Mouse (Mus musculus) CH12.LX (cell line): ENCODE measurements around the gene Slc30a6. TPM values are rescaled to one million over a fixed set of nuclear protein-coding genes. Genes with fewer than 3 reads are reported as not detected.

Experiments
- DNase-seq: peaks from one replicate; pipeline ENCODE4 v3.0.0-alpha.2; 2013; ENCODE audit errors: extremely low read depth
- H3K27ac ChIP-seq: 2 replicates; pipeline ENCODE4 v1.5.1; 2012; ENCODE audit warnings: low read depth, mild to moderate bottlenecking, control low read depth, moderate library complexity; ENCODE audit not compliant: insufficient read depth
- H3K27me3 ChIP-seq: replicated peaks from 2 replicates; pipeline ENCODE3; 2012; ENCODE audit warnings: inconsistent platforms
- H3K36me3 ChIP-seq, 2 experiments: replicated peaks in 1 of 2; 2 replicates each; pipeline versions ENCODE3 to v1.6.1; 2012; ENCODE audit warnings: inconsistent platforms in 1 of 2, low read length in 1 of 2, mild to moderate bottlenecking in 1 of 2, mixed read lengths in 1 of 2, moderate library complexity in 1 of 2; ENCODE audit not compliant: control insufficient read depth in 1 of 2, insufficient read depth in 1 of 2
- H3K4me1 ChIP-seq, 2 experiments: 2 replicates each; pipeline ENCODE4 v1.6.1; 2012; ENCODE audit warnings: inconsistent platforms in 1 of 2, moderate library complexity in 1 of 2; ENCODE audit not compliant: insufficient read depth in 2 of 2, control insufficient read depth in 1 of 2
- H3K4me2 ChIP-seq: 2 replicates; pipeline ENCODE4 v1.6.1; 2012; ENCODE audit warnings: low read depth, mild to moderate bottlenecking, control low read depth; ENCODE audit not compliant: poor library complexity, insufficient read depth, severe bottlenecking
- H3K4me3 ChIP-seq, 3 experiments: fragments of 150-350 bp in 1 of 3; sonication (generic) in 1 of 3; replicated peaks in 1 of 3; 2 replicates each; pipeline versions ENCODE3 to v1.5.1; 2011 to 2012; ENCODE audit warnings: low read depth in 2 of 3, low read length in 2 of 3, mild to moderate bottlenecking in 2 of 3, moderate library complexity in 2 of 3, control low read depth in 1 of 3, improper control_type of control experiment in 1 of 3, inconsistent platforms in 1 of 3, mixed read lengths in 1 of 3; ENCODE audit not compliant: poor library complexity in 1 of 3
- H3K79me2 ChIP-seq: replicated peaks from 2 replicates; pipeline ENCODE4 v1.6.1; 2012; ENCODE audit warnings: mild to moderate bottlenecking, moderate library complexity; ENCODE audit not compliant: control insufficient read depth, poor library complexity, insufficient read depth, severe bottlenecking; ENCODE audit errors: extremely low read depth
- H3K9ac ChIP-seq: 2 replicates; pipeline ENCODE4 v1.6.1; 2012; ENCODE audit warnings: low read depth, mild to moderate bottlenecking, control low read depth, moderate library complexity; ENCODE audit not compliant: insufficient read depth
- H3K9me3 ChIP-seq: replicated peaks from 2 replicates; pipeline ENCODE3; 2012; ENCODE audit warnings: low read length, inconsistent platforms, mixed read lengths
- BHLHE40 ChIP-seq: IDR thresholded peaks from 2 replicates; pipeline ENCODE4 v1.6.1; 2011; ENCODE audit warnings: mild to moderate bottlenecking, low read depth, low read length, improper control_type of control experiment
- ELF1 ChIP-seq: IDR thresholded peaks from 2 replicates; pipeline ENCODE4 v1.6.1; 2014; ENCODE audit warnings: low read depth, mild to moderate bottlenecking, inconsistent platforms, low read length, improper control_type of control experiment
- GABPA ChIP-seq: IDR thresholded peaks from 2 replicates; pipeline ENCODE4 v1.6.1; 2012; ENCODE audit warnings: low read depth, low read length, improper control_type of control experiment, inconsistent platforms; ENCODE audit not compliant: insufficient replicate concordance
- HCFC1 ChIP-seq: IDR thresholded peaks from 2 replicates; pipeline ENCODE4 v1.6.1; 2012; ENCODE audit warnings: low read depth, mild to moderate bottlenecking, inconsistent platforms, low read length, improper control_type of control experiment
- JUN ChIP-seq: IDR thresholded peaks from 2 replicates; pipeline ENCODE4 v1.6.1; 2011; ENCODE audit warnings: low read depth, mild to moderate bottlenecking, low read length, improper control_type of control experiment, moderate library complexity; ENCODE audit not compliant: insufficient read depth
- JUND ChIP-seq: conservative IDR thresholded peaks from 2 replicates; pipeline ENCODE4 v1.6.1; 2011; ENCODE audit warnings: low read depth, low read length, improper control_type of control experiment
- MAFK ChIP-seq: IDR thresholded peaks from 2 replicates; pipeline ENCODE4 v1.6.1; 2011; ENCODE audit warnings: low read length, improper control_type of control experiment; ENCODE audit not compliant: insufficient replicate concordance
- MAZ ChIP-seq: IDR thresholded peaks from 2 replicates; pipeline ENCODE4 v1.6.1; 2012; ENCODE audit warnings: low read depth, mild to moderate bottlenecking, inconsistent platforms, low read length, improper control_type of control experiment, moderate library complexity
- MEF2A ChIP-seq: IDR thresholded peaks from 2 replicates; pipeline ENCODE4 v1.6.1; 2014; ENCODE audit warnings: low read depth, mild to moderate bottlenecking, inconsistent platforms, low read length, improper control_type of control experiment, borderline replicate concordance
- MYC ChIP-seq: IDR thresholded peaks from 2 replicates; pipeline ENCODE4 v1.6.1; 2011; ENCODE audit warnings: low read depth, mild to moderate bottlenecking, improper control_type of control experiment, low read length
- POLR2A ChIP-seq: IDR thresholded peaks from 2 replicates; pipeline ENCODE4 v1.6.1; 2011; ENCODE audit warnings: low read depth, mild to moderate bottlenecking, improper control_type of control experiment, low read length
- POLR2AphosphoS2 ChIP-seq: IDR thresholded peaks from 2 replicates; pipeline ENCODE4 v1.6.1; 2011; ENCODE audit warnings: low read depth, low read length, improper control_type of control experiment
- RAD21 ChIP-seq: IDR thresholded peaks from 2 replicates; pipeline ENCODE4 v1.6.1; 2011; ENCODE audit warnings: low read depth, mild to moderate bottlenecking, low read length, improper control_type of control experiment, moderate library complexity
- RCOR1 ChIP-seq: conservative IDR thresholded peaks from 2 replicates; pipeline ENCODE4 v1.6.1; 2012; ENCODE audit warnings: low read depth, mild to moderate bottlenecking, inconsistent platforms, low read length, improper control_type of control experiment
- SIN3A ChIP-seq: IDR thresholded peaks from 2 replicates; pipeline ENCODE4 v1.6.1; 2012; ENCODE audit warnings: low read length, improper control_type of control experiment, inconsistent platforms
- TBP ChIP-seq: conservative IDR thresholded peaks from 2 replicates; pipeline ENCODE4 v1.6.1; 2011; ENCODE audit warnings: low read depth, low read length, improper control_type of control experiment
- TCF12 ChIP-seq: IDR thresholded peaks from 2 replicates; pipeline ENCODE4 v1.6.1; 2014; ENCODE audit warnings: low read depth, mild to moderate bottlenecking, inconsistent platforms, low read length, improper control_type of control experiment
- USF1 ChIP-seq: IDR thresholded peaks from 2 replicates; pipeline ENCODE4 v1.6.1; 2014; ENCODE audit warnings: low read depth, mild to moderate bottlenecking, inconsistent platforms, low read length, improper control_type of control experiment
- ZKSCAN1 ChIP-seq: IDR thresholded peaks from 2 replicates; pipeline ENCODE4 v1.6.1; 2012; ENCODE audit warnings: low read depth, inconsistent platforms, low read length, improper control_type of control experiment, borderline replicate concordance
- ZNF384 ChIP-seq: IDR thresholded peaks from 2 replicates; pipeline ENCODE4 v1.6.1; 2012; ENCODE audit warnings: low read depth, low read length, improper control_type of control experiment, inconsistent platforms
- dilution Hi-C: fragments of 300-500 bp; cut with MboI; formaldehyde crosslinking; loops from 2 replicates; pipeline ENCODE4 v1.14.3; 2020; ENCODE audit warnings: low sequenced_read_pairs; ENCODE audit not compliant: extremely low pct_unique_long_range_greater_than_20kb, extremely low pct_ligation_motif_present
- in situ Hi-C: fragments of 300-500 bp; cut with MboI; formaldehyde crosslinking; loops from 3 replicates; pipeline ENCODE4 v1.14.3; 2019; ENCODE audit warnings: low sequenced_read_pairs, low pct_ligation_motif_present, low pct_unique_long_range_greater_than_20kb, mixed read lengths
- polyA plus RNA-seq: library from polyadenylated mRNA; unstranded; fragments of >175 nt; gene quantifications from 2 replicates; pipeline ENCODE4 v1.2.1, GENCODE M21; 2012; ENCODE audit warnings: low read depth; ENCODE audit not compliant: insufficient read length
- total RNA-seq, 2 experiments: library from RNA; depleted of rRNA; stranded (reverse); fragments of 300-350 nt in 1 of 2; fragments of >200 nt in 1 of 2; gene quantifications; 2 replicates each; pipeline ENCODE4 v1.2.3; 2012 to 2014

Slc30a6 gene
- total and polyA plus RNA-seq, 3 experiments: 16.8 to 27.2 (median 19.7) TPM

DNA sequence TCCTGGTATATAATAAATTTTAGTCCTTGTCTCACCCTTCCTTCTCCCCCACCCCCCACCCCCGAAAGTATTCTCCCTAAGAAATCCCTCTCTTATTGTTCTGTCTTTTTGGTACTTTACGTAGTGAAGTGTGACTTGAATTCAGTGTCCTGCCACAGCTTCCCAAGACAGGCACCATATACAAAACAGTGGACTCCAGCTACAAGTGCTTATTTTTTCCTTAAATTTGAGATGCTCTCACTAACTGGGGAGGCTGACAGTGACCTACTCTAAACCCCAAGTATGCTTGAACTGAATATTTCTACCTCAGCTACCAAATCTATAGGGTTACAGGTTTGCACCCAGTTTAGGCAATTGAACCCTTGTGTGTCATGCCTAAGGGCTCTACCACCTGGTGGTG lies 1.0 kb upstream of the Slc30a6 start:
- no peak overlapping the region for H3K4me3 ChIP-seq
- peak overlapping the region; percentile 59; the same call in 1 of the 2 replicates for H3K9ac ChIP-seq
- no peak for DNase-seq
- no peaks in the 10 kb centered on the region for H3K9me3 ChIP-seq
- H3K27me3 ChIP-seq: no peaks in the 10 kb centered on the region
- H3K27ac ChIP-seq: no peak overlapping the region
- peaks cover 4 to 17% of the 10 kb centered on the region in 2 experiments for H3K4me1 ChIP-seq
- TF ChIP-seq BHLHE40 (no peak), MEF2A (no peak), USF1 (no peak), ZKSCAN1 (no peak), MAZ (no peak), POLR2A (no peak), MAFK (no peak)
- dilution Hi-C loops (no loop called here), in situ Hi-C loops (no loop called here)
- H3K4me2 ChIP-seq: peak overlapping the region; percentile 37; the same call in 1 of the 2 replicates
- H3K36me3 ChIP-seq: peaks cover 3 to 8% of the 10 kb centered on the region in 2 experiments
- peaks cover 27% of the 10 kb centered on the region for H3K79me2 ChIP-seq

- Histone ChIP-seq H3K79me2 (peaks cover 27% of the 10 kb centered on the region), H3K36me3 (peaks cover 3 to 9% of the 10 kb centered on the region in 2 experiments), H3K27ac (no peak overlapping the region), H3K9ac (peak overlapping the region; percentile 59), H3K9me3 (no peaks in the 10 kb centered on the region), H3K27me3 (no peaks in the 10 kb centered on the region), H3K4me2 (peak overlapping the region; percentile 37), H3K4me1 (peaks cover 4 to 17% of the 10 kb centered on the region in 2 experiments), H3K4me3 (peak overlapping the region; percentile 32 to 93 (median 56))
- TF ChIP-seq MYC (0 out of 2 replicates have a peak, but pooled peaks have one; percentile 1), ZNF384 (no peak)
- DNase-seq: peak; percentile 6
- dilution Hi-C loops (no loop called here), in situ Hi-C loops (no loop called here)
Observed at GRCm38 (mm10) chr17:74394855-74395254, 553 bp upstream of the Slc30a6 start.

- peak; percentile 12 for DNase-seq
- in situ Hi-C loops (no loop called here), dilution Hi-C loops (no loop called here)
- Histone ChIP-seq H3K4me1 (peaks cover 4 to 17% of the 10 kb centered on the region in 2 experiments), H3K4me3 (peak overlapping the region in 2 of 3 experiments; percentile 93 to 99), H3K9me3 (no peaks in the 10 kb centered on the region), H3K36me3 (peaks cover 3 to 19% of the 10 kb centered on the region in 2 experiments), H3K79me2 (peaks cover 27% of the 10 kb centered on the region), H3K4me2 (peak overlapping the region; percentile 97), H3K27me3 (no peaks in the 10 kb centered on the region), H3K27ac (no peak overlapping the region), H3K9ac (peak overlapping the region; percentile 96)
- no peak for TF ChIP-seq TCF12
- TF ChIP-seq SIN3A: no peak
- TF ChIP-seq MAFK: no peak
- no peak for TF ChIP-seq POLR2AphosphoS2
- no peak for TF ChIP-seq GABPA
- TF ChIP-seq HCFC1: no peak
- no peak for TF ChIP-seq ZKSCAN1
- TF ChIP-seq JUN: no peak
- TF ChIP-seq RCOR1: no peak
- TF ChIP-seq ELF1: no peak
- TF ChIP-seq ZNF384: no peak
- no peak for TF ChIP-seq MYC
- no peak for TF ChIP-seq TBP
- TF ChIP-seq MAZ: no peak
- TF ChIP-seq RAD21: no peak
- no peak for TF ChIP-seq JUND
- TF ChIP-seq MEF2A: no peak
Observed at GRCm38 (mm10) chr17:74396766-74397165, 1.4 kb downstream of the Slc30a6 start.
